Mouse (Mus musculus) lung, adult 2 months (tissue): ENCODE measurements at regions not wholly inside any gene's neighbourhood (a gene's known extent, or its start where the extent isn't known, plus 50 kb on each side); places are given as distances from the start of the nearest gene placed in this dataset.

ENCODE experiments used
- CTCF ChIP-seq: fragments of 200-500 bp; IDR thresholded peaks from 2 replicates; pipeline ENCODE4 v1.5.1; 2011; ENCODE audit warnings: mild to moderate bottlenecking, low read length, control low read depth; ENCODE audit not compliant: insufficient read depth
- POLR2A ChIP-seq: fragments of 200-500 bp; IDR thresholded peaks from 2 replicates; pipeline ENCODE4 v1.6.1; 2011; ENCODE audit warnings: low read depth, mild to moderate bottlenecking, control low read depth, low read length, borderline replicate concordance; ENCODE audit errors: extremely low read depth

DNA sequence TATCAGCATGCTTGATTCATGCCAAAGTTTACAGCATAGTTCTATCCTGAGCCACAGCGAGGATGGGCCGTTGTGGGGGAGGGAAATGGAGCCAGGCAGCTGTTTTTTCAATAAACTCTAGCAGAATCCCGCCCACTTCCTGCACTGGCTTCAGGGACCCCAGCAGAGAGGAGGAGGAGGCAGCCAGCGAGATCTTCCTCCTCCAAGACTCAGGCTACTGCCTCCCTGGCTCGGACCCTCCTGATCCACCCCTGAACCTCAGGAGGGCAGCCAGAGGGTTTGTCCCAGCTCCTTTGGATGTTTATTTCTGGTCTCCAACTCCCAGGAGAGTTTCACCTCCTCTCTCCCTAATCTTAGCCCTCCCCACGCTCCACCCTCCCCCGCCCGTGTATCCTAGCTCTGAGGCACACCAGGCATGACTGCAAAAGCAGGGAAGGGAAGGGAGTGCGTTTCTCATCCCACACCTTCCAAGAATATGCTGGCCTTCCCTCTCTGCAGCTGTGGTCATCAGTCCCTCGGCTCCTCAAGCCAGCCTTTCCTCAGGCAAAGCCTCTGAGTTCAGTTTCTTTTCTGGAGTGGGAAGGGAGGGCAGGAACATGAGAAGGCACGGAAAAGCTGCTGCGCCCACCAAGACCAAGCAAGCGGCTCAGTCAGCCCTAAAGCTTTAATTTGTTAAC, 195.5 kb downstream of the Sox4 start:
- TF ChIP-seq CTCF (no peak), POLR2A (peak; percentile 59; the same call in 1 of the 2 replicates)
